Mouse (Mus musculus): Measurements from ENCODE around the gene Ube3b.
A peak's percentile ranks its signal among the peaks of the same experiment; 100 is the strongest.

Ube3b gene

GRCm38 (mm10) chr5:114423961-114424360 lies 43.6 kb downstream of the Ube3b start:
- DNase-seq (ENCODE audit: low spot score), result no peak

- DNase-seq (ENCODE audit: low spot score), result no peak
These were observed 46.3 kb downstream of the Ube3b start for GRCm38 (mm10) chr5:114426732-114427131.

GRCm38 (mm10) chr5:114428621-114429020 lies 48.2 kb downstream of the Ube3b start:
- DNase-seq (ENCODE audit: low spot score), result no peak

GRCm38 (mm10) chr5:114429781-114430180 lies 49.4 kb downstream of the Ube3b start:
- no peak for DNase-seq (ENCODE audit: low spot score)

GRCm38 (mm10) chr5:114434359-114434758 lies 54.0 kb downstream of the Ube3b start:
- no peak for DNase-seq (ENCODE audit: low spot score)

- no peak for DNase-seq (ENCODE audit: low spot score)
These were observed 55.2 kb downstream of the Ube3b start for GRCm38 (mm10) chr5:114435588-114435987.

- peak; percentile 96 for DNase-seq (ENCODE audit: low spot score)
These were observed 63.4 kb downstream of the Ube3b start, which contains the start of the genes Mmab and Mvk for GRCm38 (mm10) chr5:114443566-114444367. Gene Mmab, minus strand, starts transcription at chr5:114444060. Gene Mvk, plus strand, starts transcription at chr5:114444269.

GRCm38 (mm10) chr5:114444368-114444692 lies 63.9 kb downstream of the Ube3b start:
- no peak for DNase-seq (ENCODE audit: low spot score)

- no peak for DNase-seq (ENCODE audit: low spot score)
These were observed 68.6 kb downstream of the Ube3b start for GRCm38 (mm10) chr5:114449011-114449410.

- no peak for DNase-seq (ENCODE audit: low spot score)
These were observed 75.9 kb downstream of the Ube3b start for GRCm38 (mm10) chr5:114456287-114456686.

GRCm38 (mm10) chr5:114456995-114457605 lies 76.7 kb downstream of the Ube3b start:
- no peak for DNase-seq (ENCODE audit: low spot score)

GRCm38 (mm10) chr5:114461238-114461637 lies 80.8 kb downstream of the Ube3b start:
- DNase-seq (ENCODE audit: low spot score), result peak; percentile 50

GRCm38 (mm10) chr5:114462067-114463040 lies 81.9 kb downstream of the Ube3b start:
- DNase-seq (ENCODE audit: low spot score), result no peak

GRCm38 (mm10) chr5:114464561-114464960 lies 84.2 kb downstream of the Ube3b start:
- no peak for DNase-seq (ENCODE audit: low spot score)

- DNase-seq (ENCODE audit: low spot score), result no peak
These were observed 85.2 kb downstream of the Ube3b start for GRCm38 (mm10) chr5:114465641-114466040.

GRCm38 (mm10) chr5:114467019-114467418 lies 86.6 kb downstream of the Ube3b start:
- DNase-seq (ENCODE audit: low spot score), result no peak

- no peak for DNase-seq (ENCODE audit: low spot score)
These were observed 87.0 kb downstream of the Ube3b start for GRCm38 (mm10) chr5:114467430-114467829.

GRCm38 (mm10) chr5:114468007-114468406 lies 87.6 kb downstream of the Ube3b start:
- no peak for DNase-seq (ENCODE audit: low spot score)

- no peak for DNase-seq (ENCODE audit: low spot score)
These were observed 90.0 kb downstream of the Ube3b start for GRCm38 (mm10) chr5:114470359-114470758.
